Mouse (Mus musculus) gastrocnemius, postnatal 10 days (tissue): Measurements from ENCODE around the gene Klk7. TPM values are rescaled to one million over a fixed set of nuclear protein-coding genes. Genes with fewer than 3 reads are reported as not detected.

Experiments
- DNase-seq: peaks from one replicate; pipeline ENCODE4 v3.0.0; 2021; ENCODE audit warnings: mixed read lengths
- long read RNA-seq, 2 experiments: library from polyadenylated mRNA; stranded (forward); transcript quantifications; one replicate each; pipeline ENCODE4 v2.0.0; 2021
- total RNA-seq, 2 experiments: library from RNA; stranded (reverse); gene quantifications; 2 replicates each; pipeline ENCODE4 v1.2.3; 2021

The Klk7 gene
- total RNA-seq = not detected
- long read RNA-seq, experiment 1 = 0 reads
- long read RNA-seq, experiment 2 = 0 reads

DNA sequence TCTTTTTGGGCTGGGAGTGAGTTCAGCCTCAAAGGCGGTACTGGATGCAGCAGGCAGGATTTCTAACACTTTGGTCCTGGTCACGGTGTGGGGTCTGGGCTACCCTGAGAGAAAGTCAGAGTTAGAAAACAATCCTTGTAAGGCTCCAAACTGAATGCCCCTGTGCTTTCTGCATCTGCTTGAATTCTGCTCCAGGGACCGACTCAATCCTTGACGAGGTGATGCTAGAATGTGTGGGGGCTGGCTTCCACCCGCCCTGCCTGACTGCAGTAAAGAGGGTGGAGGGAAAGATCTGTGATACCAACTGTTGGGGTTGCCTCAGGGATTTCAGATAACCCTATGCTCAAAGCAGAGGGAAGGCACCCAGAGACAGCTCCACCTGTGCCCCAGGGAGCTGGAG, at the start of gene Klk7:
Klk7 (plus strand) TSS at position 301 of the 400 bp plus-strand sequence.
- no peak for DNase-seq

GRCm38 (mm10) chr7:43766484-43766883, 44.6 kb upstream of the Klk7 start:
- no peak for DNase-seq

DNA sequence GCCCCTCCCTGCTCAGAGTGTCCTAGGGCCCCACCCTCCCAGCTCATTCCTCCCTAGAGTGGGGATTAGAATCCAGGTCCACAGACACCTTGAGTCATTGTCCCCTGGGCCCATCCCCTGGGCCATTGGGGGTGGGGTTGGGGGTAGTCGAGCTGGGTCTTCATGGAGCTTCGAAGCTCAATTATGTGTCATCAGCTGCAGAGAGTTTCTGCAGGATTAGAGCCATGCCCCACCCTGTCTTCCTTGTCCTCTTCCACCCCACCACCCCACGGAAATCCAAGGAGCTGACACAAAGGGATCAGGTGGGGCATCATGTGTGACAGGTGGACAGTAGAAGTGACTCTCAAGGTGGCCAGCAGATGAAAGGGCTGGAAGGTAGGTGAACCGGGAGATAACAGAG, 42.5 kb upstream of the Klk7 start, which contains the start of gene Klk12:
Klk12 (plus strand) TSS at position 301 of the 400 bp plus-strand sequence.
- DNase-seq = no peak

- DNase-seq = no peak
These were observed 41.5 kb upstream of the Klk7 start for GRCm38 (mm10) chr7:43769636-43770035.

GRCm38 (mm10) chr7:43770701-43771100, 40.4 kb upstream of the Klk7 start:
- DNase-seq = no peak

- no peak for DNase-seq
These were observed 39.2 kb upstream of the Klk7 start for GRCm38 (mm10) chr7:43771916-43772315.

DNA sequence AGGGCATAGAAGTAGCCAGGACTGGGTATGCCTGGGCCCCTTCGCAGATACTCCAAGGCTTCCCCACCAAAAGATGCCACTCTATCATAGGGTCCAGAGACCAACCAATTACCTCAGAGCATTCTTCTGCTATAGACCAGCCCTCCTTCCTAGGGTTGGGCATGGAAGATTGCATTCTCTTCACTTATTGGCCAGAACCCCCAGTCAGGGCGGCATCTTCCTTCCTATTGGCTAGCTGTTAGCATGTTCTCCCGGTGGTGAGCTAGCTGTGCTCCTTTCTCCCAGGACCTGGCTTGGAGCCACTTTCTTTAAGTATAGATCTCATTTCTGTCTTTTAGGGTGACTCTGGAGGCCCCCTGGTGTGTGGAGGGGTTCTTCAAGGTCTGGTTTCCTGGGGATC, 38.2 kb upstream of the Klk7 start:
- no peak for DNase-seq

DNA sequence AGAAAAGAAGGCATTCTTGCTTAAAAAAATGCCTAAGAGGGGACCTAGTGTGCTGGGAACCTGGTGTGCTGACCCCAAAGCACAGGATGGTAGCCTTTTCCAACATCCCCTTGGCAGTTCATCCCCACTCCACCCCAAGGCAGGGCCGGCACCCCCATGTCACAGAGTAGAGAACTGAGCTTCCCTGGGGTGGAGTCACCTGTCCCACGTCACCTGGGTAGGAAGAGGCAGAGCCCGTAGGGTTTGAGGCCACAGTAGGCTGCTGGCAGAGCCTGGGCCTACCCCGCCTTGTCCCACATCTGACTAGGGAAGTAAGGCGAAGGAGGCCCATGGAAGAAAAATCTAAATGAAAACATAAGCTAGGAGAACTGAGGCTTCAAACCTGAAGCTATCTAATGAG, 36.7 kb upstream of the Klk7 start, which contains the start of gene Klk11:
Klk11 (plus strand) TSS at position 241 of the 400 bp plus-strand sequence.
- no peak for DNase-seq

GRCm38 (mm10) chr7:43774802-43775201, 36.3 kb upstream of the Klk7 start:
- no peak for DNase-seq

DNA sequence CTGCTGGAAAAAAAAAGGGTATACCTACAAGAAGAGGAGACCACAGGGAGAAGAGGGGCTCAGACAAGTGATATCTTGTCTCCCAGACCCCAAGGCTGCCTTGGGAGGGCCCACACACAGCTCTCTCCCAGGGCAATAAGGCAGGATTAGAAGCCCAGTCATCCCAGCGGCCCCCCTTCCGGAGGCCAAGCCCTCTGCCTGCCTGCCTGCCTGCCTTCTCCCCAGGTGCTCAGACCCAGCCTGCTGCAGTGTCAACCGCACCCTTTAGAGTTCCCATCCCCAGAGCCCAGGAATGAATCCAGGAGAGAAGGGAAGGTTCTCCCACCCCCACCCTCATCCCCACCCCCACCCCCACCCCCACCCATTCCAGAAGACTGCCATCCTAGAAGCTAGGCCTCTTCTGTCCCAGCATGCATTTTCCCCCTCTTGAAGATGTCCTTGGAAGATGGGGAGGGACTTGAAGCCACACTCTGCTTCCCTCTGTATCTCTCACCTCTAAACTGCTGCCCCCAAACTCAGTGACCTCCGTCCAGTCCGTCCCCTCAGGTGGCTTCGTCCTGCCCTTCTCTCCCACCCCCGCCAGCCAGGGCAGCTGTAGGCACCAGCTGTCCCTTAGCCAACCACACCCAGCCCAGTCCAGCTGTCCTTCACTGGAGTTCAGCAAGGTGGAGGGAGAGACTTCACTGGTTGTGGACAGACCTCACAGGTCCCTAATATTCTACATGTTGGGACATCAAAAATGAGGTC, 35.6 kb upstream of the Klk7 start:
- no peak for DNase-seq

- DNase-seq = no peak
These were observed 34.6 kb upstream of the Klk7 start for GRCm38 (mm10) chr7:43776506-43776905.

DNA sequence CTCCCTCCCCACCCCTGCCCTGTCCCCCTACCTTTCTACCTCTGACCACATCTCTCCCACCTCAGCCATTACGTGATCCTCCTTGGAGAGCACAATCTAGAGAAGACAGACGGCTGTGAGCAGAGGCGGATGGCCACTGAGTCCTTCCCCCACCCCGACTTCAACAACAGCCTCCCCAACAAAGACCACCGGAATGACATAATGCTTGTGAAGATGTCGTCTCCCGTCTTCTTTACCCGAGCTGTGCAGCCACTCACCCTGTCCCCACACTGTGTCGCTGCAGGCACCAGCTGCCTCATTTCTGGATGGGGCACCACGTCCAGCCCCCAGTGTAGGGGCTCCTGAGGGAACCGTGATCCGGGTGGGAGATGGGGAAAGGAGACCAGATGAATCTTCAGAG, 33.7 kb upstream of the Klk7 start:
- no peak for DNase-seq

GRCm38 (mm10) chr7:43778176-43778970, 32.7 kb upstream of the Klk7 start:
- DNase-seq = no peak

GRCm38 (mm10) chr7:43780241-43780640, 30.9 kb upstream of the Klk7 start:
- no peak for DNase-seq

DNA sequence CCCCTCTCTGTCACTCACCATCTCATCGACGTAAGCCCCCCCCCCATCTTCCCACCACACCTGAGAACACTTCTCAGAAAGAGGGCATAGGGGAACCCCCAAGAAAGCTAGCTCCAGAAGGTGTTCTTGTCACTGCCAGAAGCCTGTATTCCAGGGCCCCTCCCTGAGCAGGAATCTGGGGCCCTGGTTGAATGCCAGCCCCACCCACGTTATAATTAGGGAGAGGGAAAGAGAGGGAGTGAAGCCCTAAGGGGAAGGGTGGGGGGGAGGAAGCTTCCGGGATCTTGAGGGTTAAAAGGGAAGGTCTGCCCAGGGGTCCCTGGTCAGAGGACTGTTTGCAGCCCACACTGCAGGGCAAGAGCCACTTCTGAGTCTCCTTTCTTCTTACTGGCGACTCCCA, 30.3 kb upstream of the Klk7 start, which contains the start of gene Klk10:
Klk10 (plus strand) TSS at position 290 of the 400 bp plus-strand sequence.
- no peak for DNase-seq

- no peak for DNase-seq
These were observed 29.6 kb upstream of the Klk7 start for GRCm38 (mm10) chr7:43781541-43781940.

- peak; percentile 84 for DNase-seq
These were observed 28.5 kb upstream of the Klk7 start for GRCm38 (mm10) chr7:43782275-43783265.

GRCm38 (mm10) chr7:43785286-43785685, 25.8 kb upstream of the Klk7 start:
- no peak for DNase-seq

DNA sequence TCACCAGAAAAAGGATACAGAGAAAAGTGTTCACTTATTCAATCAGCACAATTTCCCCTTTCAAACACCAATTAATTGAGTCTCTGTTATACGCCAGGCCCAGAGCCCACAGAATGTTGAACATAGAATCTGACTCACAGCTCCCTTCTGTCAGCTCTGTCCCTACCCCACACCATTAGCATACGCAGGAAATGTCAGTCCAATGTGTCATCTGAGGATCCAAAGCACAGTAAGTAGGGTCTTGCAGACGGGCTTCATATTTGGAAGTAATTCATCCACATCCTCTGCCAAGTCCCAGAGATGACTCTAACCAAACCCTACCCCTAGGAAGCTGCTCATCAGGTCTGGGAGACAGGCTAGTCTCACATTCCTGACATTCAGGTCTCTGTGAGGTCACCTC, 23.0 kb upstream of the Klk7 start:
- DNase-seq = no peak

GRCm38 (mm10) chr7:43789295-43789694, 21.8 kb upstream of the Klk7 start:
- DNase-seq = no peak

DNA sequence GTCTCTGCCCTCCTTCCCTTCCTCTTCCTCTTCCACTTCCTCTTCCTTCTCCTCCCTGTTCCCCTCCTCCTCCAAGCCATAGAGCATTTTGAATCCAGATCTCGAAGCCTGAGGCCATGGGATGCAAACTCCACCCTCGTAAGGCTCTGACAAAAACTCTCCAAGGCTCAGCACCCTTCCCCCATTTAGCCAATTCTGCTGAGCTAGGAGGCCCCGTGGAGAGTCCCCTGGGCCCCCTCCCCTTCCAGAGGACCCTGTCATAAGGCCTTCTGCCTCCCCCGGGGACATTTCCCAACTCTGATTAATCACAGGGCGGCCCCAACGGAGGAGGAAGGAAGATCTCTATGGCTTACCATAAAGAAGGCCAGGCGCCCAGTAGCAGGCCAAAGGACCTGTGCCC, 19.5 kb upstream of the Klk7 start, which contains the start of gene Klk9:
Klk9 (plus strand) TSS at position 301 of the 400 bp plus-strand sequence.
- no peak for DNase-seq

DNA sequence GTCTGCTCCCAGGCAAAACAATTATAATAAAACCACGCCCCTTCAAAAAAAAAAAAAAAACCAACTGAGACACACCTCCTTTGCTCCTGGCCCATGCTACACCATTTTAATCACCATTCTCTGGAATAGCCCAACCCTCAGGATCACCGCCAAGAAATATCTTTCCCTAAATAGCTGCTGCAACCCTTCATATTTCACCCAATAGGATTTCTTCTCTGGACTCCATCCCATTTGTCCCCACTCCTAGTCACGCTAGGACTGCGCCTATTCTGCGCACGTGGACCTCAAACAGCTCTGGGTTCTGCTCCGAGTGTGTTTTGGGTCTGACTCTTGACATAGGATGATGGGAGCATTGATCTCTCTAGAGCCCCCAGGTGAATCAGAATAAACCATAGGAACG, 14.7 kb upstream of the Klk7 start:
- DNase-seq = no peak
